Mouse (Mus musculus) layer of hippocampus, adult 9-11 months (tissue): Measurements from ENCODE around the gene Snrpb.

ENCODE experiments used
- DNase-seq: peaks from one replicate; pipeline ENCODE4 v3.0.0; 2022

Gene Snrpb

DNA sequence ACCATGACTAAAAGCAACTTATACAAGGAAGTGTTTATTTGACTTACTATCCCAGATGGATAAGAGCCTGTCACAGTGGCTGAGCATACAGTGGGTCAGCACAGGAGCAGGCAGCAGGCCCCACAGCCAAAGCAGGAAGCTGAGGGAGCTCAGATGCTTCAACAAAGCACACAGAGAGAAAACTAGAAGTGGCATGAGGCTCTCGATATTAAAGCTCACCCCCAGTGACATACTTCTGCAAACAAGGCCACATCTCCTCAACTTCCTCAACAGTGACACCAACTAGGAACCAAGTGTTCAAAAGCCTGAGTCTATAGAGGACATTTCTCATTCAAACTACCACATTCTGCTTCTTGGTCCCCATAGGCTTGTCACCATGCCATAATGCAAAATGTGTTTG lies 49.5 kb downstream of the Snrpb start:
- DNase-seq: no peak

- no peak for DNase-seq
Measured at GRCm38 (mm10) chr2:130126073-130126472, 53.1 kb downstream of the Snrpb start.

DNA sequence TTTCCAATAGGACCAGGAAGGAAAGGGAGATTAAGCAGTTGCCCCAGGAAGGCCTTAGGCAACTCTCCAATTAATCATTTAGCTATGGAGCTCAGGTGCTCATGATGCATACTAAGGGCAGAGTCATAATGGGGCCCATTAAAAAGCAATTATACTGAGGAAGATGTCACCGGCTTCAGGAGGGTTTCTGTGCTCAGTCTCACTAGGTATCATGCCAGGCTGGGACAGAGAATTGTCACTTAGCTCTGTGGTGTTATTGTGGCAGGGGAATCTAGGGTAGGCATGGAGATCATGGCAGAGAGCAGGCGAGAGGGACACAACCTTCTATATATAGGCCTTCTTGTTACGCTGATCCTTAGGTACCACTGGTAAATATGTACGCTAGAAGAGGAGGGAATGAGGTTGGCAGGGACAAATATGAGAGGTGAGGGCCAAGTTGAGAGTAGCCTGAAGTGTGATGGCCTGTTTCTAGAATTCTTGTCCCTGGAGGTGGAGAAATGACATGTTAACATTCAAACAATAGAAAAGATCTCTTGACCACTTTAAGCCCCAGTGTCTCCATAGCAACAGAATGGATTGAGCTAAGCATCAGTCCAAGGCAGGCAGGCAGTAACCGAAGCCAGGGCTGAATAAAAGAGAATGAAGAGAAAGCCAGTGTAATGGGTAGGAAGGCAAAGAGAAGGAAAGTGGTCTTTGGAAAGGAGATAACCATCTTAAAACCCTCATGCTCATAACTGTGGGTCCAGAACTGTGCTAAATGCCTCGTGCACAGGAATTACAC lies 53.7 kb downstream of the Snrpb start:
- no peak for DNase-seq
